Mouse (Mus musculus): Measurements from ENCODE around the gene Polg.

GRCm38 (mm10) chr7:79414449-79415375, 51.5 kb downstream of the Polg start:
- TF ChIP-seq CTCF (conservative IDR thresholded peaks at IDR 0.05 in 1 of 2, IDR thresholded peaks at IDR 0.05 in 1 of 2; ENCODE audit: low read depth in 2 of 2, low read length in 2 of 2) (no peak), GABPA (IDR thresholded peaks at IDR 0.05; ENCODE audit: insufficient replicate concordance, low read depth, low read length) (no peak), EP300 (IDR thresholded peaks at IDR 0.05; ENCODE audit: low read length) (no peak)

All from CH12.LX (cell line).